Mouse (Mus musculus) gastrocnemius, adult 2 months (tissue): ENCODE measurements at regions not wholly inside any gene's neighbourhood (a gene's known extent, or its start where the extent isn't known, plus 50 kb on each side); places are given as distances from the start of the nearest gene placed in this dataset.

Source experiments
- DNase-seq: peaks from one replicate; pipeline ENCODE4 v3.0.0; 2022
- H3K27ac ChIP-seq: fragments of 200-600 bp; 2 replicates; pipeline ENCODE4 v1.8.1; 2022; ENCODE audit warnings: mild to moderate bottlenecking
- H3K4me3 ChIP-seq: fragments of 200-600 bp; 2 replicates; pipeline ENCODE4 v1.8.1; 2022; ENCODE audit warnings: mild to moderate bottlenecking, moderate library complexity
- CTCF ChIP-seq: fragments of 200-600 bp; IDR thresholded peaks from 2 replicates; pipeline ENCODE4 v1.8.1; 2022; ENCODE audit warnings: antibody characterized with exemption, mild to moderate bottlenecking, moderate library complexity
- intact Hi-C: fragments of 180-260 bp; cut with DNase I; formaldehyde crosslinking; loops from one replicate; pipeline ENCODE4 v1.15.1; 2025

GRCm38 (mm10) chr5:47185868-47186267 lies 797.1 kb upstream of the Slit2 start:
- no peak overlapping the region for H3K4me3 ChIP-seq
- intact Hi-C loops: no loop called here
- no peak overlapping the region for H3K27ac ChIP-seq
- DNase-seq: no peak
- TF ChIP-seq CTCF: no peak

- H3K27ac ChIP-seq: no peak overlapping the region
- no peak for TF ChIP-seq CTCF
- DNase-seq: no peak
- intact Hi-C loops: no loop called here
- H3K4me3 ChIP-seq: no peak overlapping the region
Measured at GRCm38 (mm10) chr5:47202164-47202914, 780.6 kb upstream of the Slit2 start.

- intact Hi-C loops: no loop called here
- Histone ChIP-seq H3K4me3 (no peak overlapping the region), H3K27ac (no peak overlapping the region)
- DNase-seq: no peak
- no peak for TF ChIP-seq CTCF
Measured at GRCm38 (mm10) chr5:47202915-47203296, 780.0 kb upstream of the Slit2 start.

- no peak for DNase-seq
- no peak for TF ChIP-seq CTCF
- Histone ChIP-seq H3K27ac (no peak overlapping the region), H3K4me3 (no peak overlapping the region)
- intact Hi-C loops: no loop called here
Measured at GRCm38 (mm10) chr5:47210542-47210941, 772.4 kb upstream of the Slit2 start.

GRCm38 (mm10) chr5:47215421-47215820 lies 767.5 kb upstream of the Slit2 start:
- TF ChIP-seq CTCF: no peak
- no peak overlapping the region for H3K27ac ChIP-seq

GRCm38 (mm10) chr5:47225247-47225646 lies 757.7 kb upstream of the Slit2 start:
- H3K27ac ChIP-seq: no peak overlapping the region
- H3K4me3 ChIP-seq: no peak overlapping the region
- DNase-seq: no peak
- TF ChIP-seq CTCF: no peak
- intact Hi-C loops: no loop called here

More at GRCm38 (mm10) chr5:47215421-47215820, 767.5 kb upstream of the Slit2 start:
- intact Hi-C loops: no loop called here
- DNase-seq: no peak
- no peak overlapping the region for H3K4me3 ChIP-seq

- no peak overlapping the region for H3K27ac ChIP-seq
- no peak for DNase-seq
- H3K4me3 ChIP-seq: no peak overlapping the region
- TF ChIP-seq CTCF: no peak
- intact Hi-C loops: no loop called here
Measured at GRCm38 (mm10) chr5:47236094-47236493, 746.8 kb upstream of the Slit2 start.

- DNase-seq: no peak
- H3K4me3 ChIP-seq: no peak overlapping the region
- no peak for TF ChIP-seq CTCF
- intact Hi-C loops: no loop called here
- no peak overlapping the region for H3K27ac ChIP-seq
Measured at GRCm38 (mm10) chr5:47240060-47240459, 742.9 kb upstream of the Slit2 start.

- peak overlapping the region; percentile 8; the same call in 1 of the 2 replicates for H3K27ac ChIP-seq
- DNase-seq: no peak
Measured at GRCm38 (mm10) chr5:47240586-47240985, 742.4 kb upstream of the Slit2 start.

GRCm38 (mm10) chr5:47254835-47255369 lies 728.0 kb upstream of the Slit2 start:
- H3K27ac ChIP-seq: no peak overlapping the region
- no peak overlapping the region for H3K4me3 ChIP-seq

More at GRCm38 (mm10) chr5:47240586-47240985, 742.4 kb upstream of the Slit2 start:
- no peak overlapping the region for H3K4me3 ChIP-seq
- intact Hi-C loops: no loop called here
- no peak for TF ChIP-seq CTCF

GRCm38 (mm10) chr5:47261658-47262411 lies 721.1 kb upstream of the Slit2 start:
- intact Hi-C loops: no loop called here
- no peak overlapping the region for H3K27ac ChIP-seq

More at GRCm38 (mm10) chr5:47254835-47255369, 728.0 kb upstream of the Slit2 start:
- intact Hi-C loops: no loop called here
- no peak for DNase-seq
- no peak for TF ChIP-seq CTCF

GRCm38 (mm10) chr5:47272642-47273041 lies 710.3 kb upstream of the Slit2 start:
- no peak for TF ChIP-seq CTCF
- Histone ChIP-seq H3K27ac (no peak overlapping the region), H3K4me3 (no peak overlapping the region)
- no peak for DNase-seq
- intact Hi-C loops: no loop called here

More at GRCm38 (mm10) chr5:47261658-47262411, 721.1 kb upstream of the Slit2 start:
- no peak overlapping the region for H3K4me3 ChIP-seq
- no peak for TF ChIP-seq CTCF
- DNase-seq: no peak

GRCm38 (mm10) chr5:47273389-47274255 lies 709.3 kb upstream of the Slit2 start:
- no peak for TF ChIP-seq CTCF
- Histone ChIP-seq H3K27ac (no peak overlapping the region), H3K4me3 (no peak overlapping the region)
- intact Hi-C loops: no loop called here
- no peak for DNase-seq
